Mouse (Mus musculus): Measurements from ENCODE around the gene Prkcsh.

DNA sequence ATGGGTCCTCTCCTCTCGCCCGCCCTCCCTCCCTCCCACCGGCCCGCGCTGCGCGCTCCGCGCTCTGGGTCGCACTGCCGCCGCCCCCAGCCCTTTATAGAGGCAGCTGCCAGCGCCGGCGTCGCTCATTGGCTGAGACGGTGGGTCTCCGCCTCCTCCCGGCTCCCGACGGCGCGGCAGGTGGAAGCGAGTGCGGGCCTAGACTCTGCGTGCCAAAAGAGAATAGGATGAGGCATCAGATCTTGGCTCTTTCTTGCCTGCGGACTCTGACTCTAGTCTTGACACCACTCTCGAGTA lies 49.3 kb downstream of the Prkcsh start, which contains the start of gene Elavl3:
- no peak for TF ChIP-seq CTCF (IDR thresholded peaks at IDR 0.05; ENCODE audit: extremely low read depth, insufficient read depth, low read length)
- TF ChIP-seq POLR2A (IDR thresholded peaks at IDR 0.05; ENCODE audit: extremely low read depth, insufficient read depth, low read length), result peak; percentile 90

Measured in cortical plate, adult 2 months (tissue).